Mouse (Mus musculus) intestine, embryonic 14.5 days (tissue): ENCODE data around the gene Calcoco1. TPM values are rescaled to one million over a fixed set of nuclear protein-coding genes. Genes with fewer than 3 reads are reported as not detected.
"Not testable (repeated sequence)": the region's sequence is repeated elsewhere in the genome, so short reads cannot be mapped to it uniquely, and the experiment has no call there.

Experiments
- ATAC-seq: fragments of 200-750 bp; cut with Nextera tagmentation; replicated peaks from 2 replicates; pipeline ENCODE4 v1.8.0; 2017; ENCODE audit warnings: low read depth, moderate number of reproducible peaks, moderate TSS enrichment, moderate library complexity; ENCODE audit not compliant: low FRiP score, low TSS enrichment
- DNase-seq: peaks from one replicate; pipeline ENCODE4 v3.0.0-alpha.2; 2018; ENCODE audit warnings: low spot score
- H3K27ac ChIP-seq: fragments of 300-500 bp; sonication (generic); 2 replicates; pipeline ENCODE4 v1.5.1; 2014; ENCODE audit warnings: low read depth, mild to moderate bottlenecking, control low read depth
- H3K27me3 ChIP-seq: fragments of 300-500 bp; sonication (generic); replicated peaks from 2 replicates; pipeline ENCODE4 v1.6.1; 2014; ENCODE audit warnings: low read length, control low read depth; ENCODE audit not compliant: control insufficient read depth, insufficient read depth
- H3K36me3 ChIP-seq: fragments of 300-500 bp; sonication (generic); 2 replicates; pipeline ENCODE4 v1.6.1; 2014; ENCODE audit warnings: low read length, control low read depth; ENCODE audit not compliant: control insufficient read depth, insufficient read depth
- H3K4me1 ChIP-seq: fragments of 300-500 bp; sonication (generic); replicated peaks from 2 replicates; pipeline ENCODE4 v1.6.1; 2014; ENCODE audit warnings: low read length, control low read depth, mixed read lengths; ENCODE audit not compliant: control insufficient read depth, insufficient read depth
- H3K4me2 ChIP-seq: fragments of 300-500 bp; sonication (generic); 2 replicates; pipeline ENCODE4 v1.6.1; 2014; ENCODE audit warnings: low read length
- H3K4me3 ChIP-seq: fragments of 300-500 bp; sonication (generic); 2 replicates; pipeline ENCODE4 v1.5.1; 2014; ENCODE audit warnings: low read depth, low read length, control low read depth, mixed read lengths
- H3K9ac ChIP-seq: fragments of 300-500 bp; sonication (generic); 2 replicates; pipeline ENCODE4 v1.6.1; 2014; ENCODE audit warnings: mild to moderate bottlenecking, low read length
- H3K9me3 ChIP-seq: fragments of 300-500 bp; sonication (generic); 2 replicates; pipeline ENCODE4 v1.6.1; 2016; ENCODE audit warnings: low read length, control low read depth; ENCODE audit not compliant: control insufficient read depth
- WGBS: fragments of 180-500 bp; shearing (Covaris S2); extraction: QIAGEN DNeasy Blood & Tissue Kit; methylation state at CpG from one replicate; pipeline ENCODE4 v1.1.7; 2014; 5-methylcytosine and 5-hydroxymethylcytosine counted together
- polyA plus RNA-seq: library from polyadenylated mRNA; unstranded; fragments of >200 nt; fragmentation: Nextera tagmentation; extraction: Ambion mirVana; gene quantifications from 2 replicates; pipeline ENCODE4 v1.2.1, GENCODE M21; 2014

Gene Calcoco1
- polyA plus RNA-seq, 1 experiment from 2014 or later: 30.6 TPM

- Histone ChIP-seq H3K9me3 (no peaks in the 10 kb centered on the region), H3K27me3 (no peaks in the 10 kb centered on the region), H3K4me2 (peak overlapping the region; percentile 95), H3K36me3 (peaks cover 36% of the 10 kb centered on the region), H3K4me1 (peaks cover 28% of the 10 kb centered on the region), H3K4me3 (peak overlapping the region; percentile 74), H3K9ac (peak overlapping the region; percentile 96), H3K27ac (peak overlapping the region; percentile 100)
- DNase-seq (peak; percentile 100), ATAC-seq (peak; percentile 91)
- WGBS: under 1% methylated on average over 53 of the region's 53 CpGs
These were observed 51.0 kb downstream of the Calcoco1 start for GRCm38 (mm10) chr15:102670767-102671575.

- peak overlapping the region; percentile 74 for H3K4me3 ChIP-seq
- peak overlapping the region; percentile 94 for H3K27ac ChIP-seq
- H3K4me2 ChIP-seq: peak overlapping the region; percentile 95
- no peaks in the 10 kb centered on the region for H3K9me3 ChIP-seq
- H3K4me1 ChIP-seq: peaks cover 28% of the 10 kb centered on the region
- WGBS: 6% methylated on average over 6 of the region's 6 CpGs
- H3K9ac ChIP-seq: peak overlapping the region; percentile 96
- no peaks in the 10 kb centered on the region for H3K27me3 ChIP-seq
- DNase-seq: no peak
- no peak for ATAC-seq
- H3K36me3 ChIP-seq: peaks cover 42% of the 10 kb centered on the region
These were observed 51.7 kb downstream of the Calcoco1 start for GRCm38 (mm10) chr15:102670281-102670680.

- Histone ChIP-seq H3K36me3 (peaks cover 49% of the 10 kb centered on the region), H3K27me3 (no peaks in the 10 kb centered on the region), H3K4me1 (peaks cover 28% of the 10 kb centered on the region), H3K4me3 (peak overlapping the region; percentile 74), H3K27ac (no peak overlapping the region), H3K9ac (no peak overlapping the region), H3K9me3 (no peaks in the 10 kb centered on the region), H3K4me2 (peak overlapping the region; percentile 95)
- DNase-seq: no peak
- ATAC-seq: no peak
- 87% methylated on average over 8 of the region's 8 CpGs for WGBS
These were observed 52.4 kb downstream of the Calcoco1 start for GRCm38 (mm10) chr15:102669571-102669970.

DNA sequence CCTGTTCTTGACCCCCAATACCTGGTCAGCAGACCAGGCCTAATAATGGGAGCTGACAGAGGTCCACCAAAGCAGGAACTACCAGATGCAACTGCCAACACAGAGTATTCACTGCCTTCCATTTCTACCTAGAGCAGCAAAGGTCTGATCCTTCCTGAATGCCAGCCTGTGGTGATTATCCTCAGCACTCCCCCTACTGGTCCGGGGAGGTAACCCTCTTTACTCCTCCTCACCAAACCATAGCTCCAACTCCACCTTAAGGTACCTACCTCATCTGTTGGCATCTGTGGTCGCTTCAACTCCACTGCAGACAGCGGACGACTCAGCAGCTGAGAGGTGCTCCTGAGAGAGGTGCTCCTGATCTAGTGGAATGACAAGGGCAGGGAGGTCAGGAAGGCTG lies 56.5 kb downstream of the Calcoco1 start:
- Histone ChIP-seq H3K4me2 (no peak overlapping the region), H3K36me3 (peaks cover 88% of the 10 kb centered on the region), H3K4me1 (peaks cover 12% of the 10 kb centered on the region), H3K4me3 (no peak overlapping the region), H3K27me3 (no peaks in the 10 kb centered on the region), H3K27ac (no peak overlapping the region), H3K9ac (no peak overlapping the region), H3K9me3 (no peaks in the 10 kb centered on the region)
- DNase-seq (peak; percentile 82), ATAC-seq (peak; percentile 38; the same call in 1 of the 2 replicates)
- WGBS: 48% methylated on average over 4 of the region's 4 CpGs

- H3K27ac ChIP-seq: no peak overlapping the region
- peaks cover 83% of the 10 kb centered on the region for H3K36me3 ChIP-seq
- no peaks in the 10 kb centered on the region for H3K27me3 ChIP-seq
- no peak for DNase-seq
- no peaks in the 10 kb centered on the region for H3K4me1 ChIP-seq
- no peak overlapping the region for H3K9ac ChIP-seq
- H3K4me3 ChIP-seq: no peak overlapping the region
- 92% methylated on average over 8 of the region's 8 CpGs for WGBS
- H3K4me2 ChIP-seq: no peak overlapping the region
- no peaks in the 10 kb centered on the region for H3K9me3 ChIP-seq
- no peak for ATAC-seq
These were observed 58.2 kb downstream of the Calcoco1 start for GRCm38 (mm10) chr15:102663825-102664224.

DNA sequence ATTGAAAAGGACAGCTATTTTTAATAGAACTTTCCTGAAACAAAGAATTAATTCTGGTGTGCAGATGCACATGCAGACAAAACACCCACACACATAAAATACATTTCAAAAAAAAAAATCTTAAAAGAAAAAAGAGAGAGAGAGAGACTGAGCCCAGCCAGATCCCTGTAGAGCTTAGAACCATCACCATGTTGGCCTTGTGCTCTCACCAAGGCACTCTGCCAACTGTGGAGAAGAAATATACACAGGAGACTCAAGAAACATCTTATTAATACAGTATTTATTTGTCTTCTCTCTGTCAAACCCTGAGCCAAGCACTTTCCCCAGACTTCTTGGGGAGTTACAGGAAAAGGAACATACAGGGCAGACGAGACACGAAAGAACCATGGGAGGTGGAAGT lies 59.4 kb downstream of the Calcoco1 start:
- not testable (repeated sequence) for H3K4me3 ChIP-seq, H3K9me3 ChIP-seq, H3K27me3 ChIP-seq, H3K27ac ChIP-seq, H3K4me1 ChIP-seq, ATAC-seq, H3K4me2 ChIP-seq, DNase-seq, H3K9ac ChIP-seq
- H3K36me3 ChIP-seq: peaks cover 71% of the 10 kb centered on the region
- WGBS: no CpG with 5 or more reads among the region's 2 CpGs

DNA sequence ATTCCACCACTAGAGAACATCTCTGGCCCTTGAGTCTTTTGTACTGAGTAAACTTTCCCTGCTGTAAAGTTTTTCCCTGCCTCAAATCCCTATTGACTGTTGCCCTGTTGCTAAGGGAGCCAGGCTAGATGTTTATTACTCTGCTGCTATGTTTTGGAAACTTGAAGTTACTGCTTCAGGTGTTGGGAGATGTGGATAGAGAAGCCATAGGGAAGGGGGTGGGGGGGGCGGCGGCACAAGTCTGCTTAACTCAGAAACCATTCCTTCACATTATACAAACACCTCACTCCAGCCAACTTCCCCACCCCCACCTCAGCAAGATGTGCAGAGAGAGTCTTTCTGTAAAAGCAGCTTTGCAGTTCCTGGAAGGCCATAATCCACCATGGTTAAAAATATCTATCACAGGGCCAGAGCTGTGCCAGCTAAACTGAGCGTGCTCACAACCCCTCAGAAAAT lies 64.0 kb downstream of the Calcoco1 start:
- Histone ChIP-seq H3K27me3 (no peaks in the 10 kb centered on the region), H3K9ac (no peak overlapping the region)

More for the DNA sequence above, 64.0 kb downstream of the Calcoco1 start:
- H3K9me3 ChIP-seq: no peaks in the 10 kb centered on the region
- 22% methylated on average over 3 of the region's 3 CpGs for WGBS
- H3K4me2 ChIP-seq: no peak overlapping the region
- peak; percentile 63 for DNase-seq
- peaks cover 21% of the 10 kb centered on the region for H3K4me1 ChIP-seq
- ATAC-seq: no peak; the same call in 1 of the 2 replicates
- H3K27ac ChIP-seq: peak overlapping the region; percentile 70
- H3K36me3 ChIP-seq: peaks cover 25% of the 10 kb centered on the region
- no peak overlapping the region for H3K4me3 ChIP-seq
